Mouse (Mus musculus) telencephalon, adult 2 months (tissue): ENCODE data around the gene Tbx10.
"Not testable (repeated sequence)": the region's sequence is repeated elsewhere in the genome, so short reads cannot be mapped to it uniquely, and the experiment has no call there.

Experiments
- DNase-seq: peaks from one replicate; pipeline ENCODE4 v3.0.0-alpha.2; 2011; ENCODE audit warnings: low read depth, low spot score

The Tbx10 gene

GRCm38 (mm10) chr19:4042124-4042523 lies 49.6 kb downstream of the Tbx10 start:
- no peak for DNase-seq

- DNase-seq: not testable (repeated sequence)
Measured at GRCm38 (mm10) chr19:4044109-4044508, 51.6 kb downstream of the Tbx10 start.

GRCm38 (mm10) chr19:4045966-4046865 lies 53.7 kb downstream of the Tbx10 start, which contains the start of gene Gstp2:
TSS of gene Gstp2 (minus strand) at chr19:4046023.
- DNase-seq: peak; percentile 92

GRCm38 (mm10) chr19:4046866-4047254 lies 54.3 kb downstream of the Tbx10 start:
- DNase-seq: no peak

- DNase-seq: peak; percentile 54
Measured at GRCm38 (mm10) chr19:4047859-4048258, 55.3 kb downstream of the Tbx10 start.

GRCm38 (mm10) chr19:4049069-4049468 lies 56.5 kb downstream of the Tbx10 start:
- DNase-seq: not testable (repeated sequence)
